15 mouse cellular contexts compared by ENCODE assay signal in the genomic region with DNA sequence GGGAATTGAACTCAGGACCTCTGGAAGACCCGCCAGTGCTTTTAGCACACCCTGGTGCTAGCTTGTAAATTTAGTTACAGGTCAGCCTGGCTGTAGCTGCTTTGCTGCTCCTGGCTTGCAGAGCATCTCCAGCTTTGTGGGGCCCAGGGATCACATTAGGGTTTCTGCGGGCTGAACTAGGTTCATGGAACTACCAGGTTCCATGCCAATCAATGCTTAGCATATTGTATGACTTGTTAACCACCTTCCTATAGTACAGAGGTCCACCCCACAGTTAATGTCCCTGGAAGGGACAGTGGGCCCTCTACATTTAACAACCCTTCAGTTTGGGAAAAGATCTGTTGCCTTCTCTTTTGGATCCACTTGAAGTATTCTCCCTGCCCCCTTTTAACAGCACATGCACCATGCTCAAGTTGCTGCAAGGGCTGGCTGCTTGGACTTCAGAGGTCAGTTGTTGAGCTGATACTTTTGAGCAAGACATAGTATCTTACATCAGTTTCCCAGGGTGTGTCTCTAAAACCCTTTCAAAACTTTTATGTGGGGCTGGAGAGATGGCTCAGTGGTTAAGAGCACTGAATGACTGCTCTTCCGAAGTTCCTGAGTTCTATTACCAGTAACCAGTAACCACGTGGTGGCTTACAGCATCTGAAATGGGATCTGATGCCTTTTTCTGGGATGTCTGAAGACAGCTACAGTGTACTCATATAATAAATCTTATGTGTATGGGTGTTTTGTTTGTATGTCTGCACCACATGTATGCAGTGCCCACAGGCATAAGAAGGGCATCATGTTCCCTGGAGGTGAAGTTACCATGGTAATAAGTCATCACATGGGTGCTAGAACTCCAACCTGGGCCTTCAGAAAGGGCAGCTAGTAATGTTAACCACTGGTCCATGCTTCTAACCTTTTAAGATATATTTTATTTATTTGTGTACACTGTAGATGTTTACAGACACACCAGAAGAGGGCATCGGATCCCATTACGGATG. TPM values are rescaled to one million over a fixed set of nuclear protein-coding genes. Genes with fewer than 3 reads are reported as not detected.
A peak's percentile ranks its signal among the peaks of the same experiment; 100 is the strongest.
DNase-seq lines count a peak whose midpoint lies in the region; ATAC-seq and TF ChIP-seq lines count a peak whose summit lies in the region.
"Had no signal": no experiment of that assay in that cellular context is flagged by ENCODE, and none has a peak within 500 bp of the region (broad histone marks: within the 10 kb centered on the region; RNA-seq: fewer than 3 reads in every experiment).

No protein-coding gene starts in this region.

- TF ChIP-seq CTCF in midbrain, postnatal 0 days (IDR thresholded peaks at IDR 0.05) = peak; percentile 21; the same call in 1 of the 2 replicates
- TF ChIP-seq CTCF in MEL (IDR thresholded peaks at IDR 0.05 in 2 of 3, conservative IDR thresholded peaks at IDR 0.05 in 1 of 3; ENCODE audit: control insufficient read depth in 1 of 3, insufficient read depth in 1 of 3, low read depth in 2 of 3, low read length in 3 of 3, poor library complexity in 1 of 3, severe bottlenecking in 1 of 3) = no peak

- no peak overlapping the region for H3K27ac ChIP-seq in midbrain, postnatal 0 days (ENCODE audit: low read depth, low read length)
- H3K27ac ChIP-seq in midbrain, embryonic 15.5 days = no peak overlapping the region
- peak overlapping the region; percentile 93 for H3K27ac ChIP-seq in MEL (ENCODE audit: control insufficient read depth, low read depth, low read length)
- no peak overlapping the region for H3K27ac ChIP-seq in limb, embryonic 10.5 days
- H3K27ac ChIP-seq: gastrocnemius, adult 2 months; heart, embryonic 13.5 days; neural tube, embryonic 12.5 days had no signal

- H3K79me2 ChIP-seq in MEL (ENCODE audit: control insufficient read depth, insufficient read depth, low read length, poor library complexity) = peaks cover 35% of the 10 kb centered on the region
- H3K79me2 ChIP-seq in myocyte (ENCODE audit: control insufficient read depth, insufficient read depth) = peaks cover 31% of the 10 kb centered on the region

- DNase-seq in midbrain, postnatal 0 days (ENCODE audit: low spot score) = no peak
- peak; percentile 85 for DNase-seq in MEL (ENCODE audit: low read depth, low spot score)
- peak; percentile 56 for DNase-seq in limb, embryonic 10.5 days (ENCODE audit: low spot score)
- DNase-seq in lung, postnatal 36 days = no peak
- no peak for DNase-seq in frontal cortex, postnatal 36 days (ENCODE audit: low spot score in 2 of 2)
- DNase-seq: cerebellum, adult 18-20 months; gastrocnemius, adult 2 months; kidney, postnatal 25 days; right cerebral cortex, postnatal 14 days had no signal

- TF ChIP-seq EP300 in MEL (IDR thresholded peaks at IDR 0.05; ENCODE audit: low read depth in 1 of 2, low read length in 2 of 2) = no peak

- TF ChIP-seq POLR2A in MEL (IDR thresholded peaks at IDR 0.05; ENCODE audit: control insufficient read depth in 1 of 2, insufficient read depth in 1 of 2, low read depth in 1 of 2, low read length in 2 of 2, poor library complexity in 1 of 2) = peak; percentile 67 to 85
- peak; percentile 24 for TF ChIP-seq POLR2A in myocyte (IDR thresholded peaks at IDR 0.05; ENCODE audit: insufficient read length, low read depth)

- no peaks in the 10 kb centered on the region for H3K9me3 ChIP-seq in midbrain, postnatal 0 days (ENCODE audit: low read length)
- H3K9me3 ChIP-seq in midbrain, embryonic 15.5 days = no peaks in the 10 kb centered on the region
- no peaks in the 10 kb centered on the region for H3K9me3 ChIP-seq in MEL (replicated peaks; ENCODE audit: insufficient read depth, low read length)
- no peaks in the 10 kb centered on the region for H3K9me3 ChIP-seq in limb, embryonic 10.5 days (replicated peaks)
- H3K9me3 ChIP-seq: heart, embryonic 13.5 days; neural tube, embryonic 12.5 days had no signal

- ATAC-seq in midbrain, postnatal 0 days (ENCODE audit: low FRiP score) = no peak
- no peak for ATAC-seq in midbrain, embryonic 15.5 days (replicated peaks)
- ATAC-seq in CD4-positive, CD25-positive, alpha-beta regulatory T cell, adult 4 months = no peak
- ATAC-seq: hindbrain, embryonic 16.5 days had no signal

- peaks cover 9% of the 10 kb centered on the region; the same call in 1 of the 2 replicates for H3K36me3 ChIP-seq in midbrain, postnatal 0 days (ENCODE audit: insufficient read depth, low read length)
- peaks cover 15% of the 10 kb centered on the region for H3K36me3 ChIP-seq in midbrain, embryonic 15.5 days (replicated peaks)
- peaks cover 9 to 16% of the 10 kb centered on the region in 2 experiments for H3K36me3 ChIP-seq in MEL (ENCODE audit: control insufficient read depth in 1 of 2, insufficient read depth in 2 of 2, low read length in 2 of 2)
- peaks cover 34% of the 10 kb centered on the region for H3K36me3 ChIP-seq in limb, embryonic 10.5 days
- H3K36me3 ChIP-seq in myocyte (ENCODE audit: control insufficient read depth, insufficient read depth) = peaks cover 40% of the 10 kb centered on the region

- WGBS in midbrain, postnatal 0 days = 34% methylated on average over 6 of the region's 6 CpGs
- 40% methylated on average over 6 of the region's 6 CpGs for WGBS in midbrain, embryonic 15.5 days
- 36% methylated on average over 6 of the region's 6 CpGs for WGBS in limb, embryonic 10.5 days

- no peak overlapping the region for H3ac ChIP-seq in myocyte (ENCODE audit: control insufficient read depth, insufficient read length)

- peaks cover 11% of the 10 kb centered on the region; the same call in 1 of the 2 replicates for H3K4me1 ChIP-seq in midbrain, postnatal 0 days (ENCODE audit: insufficient read depth, low read length)
- peaks cover 29% of the 10 kb centered on the region for H3K4me1 ChIP-seq in midbrain, embryonic 15.5 days
- peaks cover 3 to 14% of the 10 kb centered on the region in 2 experiments; a peak in 2 of 4 replicates for H3K4me1 ChIP-seq in MEL (ENCODE audit: control insufficient read depth in 1 of 2, insufficient read depth in 2 of 2, low read length in 2 of 2)
- H3K4me1 ChIP-seq in limb, embryonic 10.5 days = peaks cover 24% of the 10 kb centered on the region

- H3K9ac ChIP-seq in midbrain, postnatal 0 days (replicated peaks; ENCODE audit: low read length, poor library complexity, severe bottlenecking) = no peak overlapping the region
- no peak overlapping the region for H3K9ac ChIP-seq in midbrain, embryonic 15.5 days
- peak overlapping the region; percentile 94 for H3K9ac ChIP-seq in MEL (ENCODE audit: control insufficient read depth, low read depth, low read length, poor library complexity, severe bottlenecking)

- TF ChIP-seq RAD21 in MEL (IDR thresholded peaks at IDR 0.05; ENCODE audit: low read depth, low read length) = no peak

- H3K4me2 ChIP-seq in midbrain, postnatal 0 days (ENCODE audit: low read depth, low read length, poor library complexity, severe bottlenecking) = no peak overlapping the region
- no peak overlapping the region for H3K4me2 ChIP-seq in midbrain, embryonic 15.5 days
- H3K4me2 ChIP-seq in myocyte (ENCODE audit: low read depth) = no peak overlapping the region
- H3K4me2 ChIP-seq: heart, embryonic 13.5 days had no signal

- no peaks in the 10 kb centered on the region for H3K27me3 ChIP-seq in midbrain, postnatal 0 days (ENCODE audit: insufficient read depth, low read length)
- no peaks in the 10 kb centered on the region for H3K27me3 ChIP-seq in midbrain, embryonic 15.5 days (replicated peaks)
- H3K27me3 ChIP-seq in MEL (ENCODE audit: control insufficient read depth in 1 of 2, insufficient read depth in 2 of 2, low read length in 2 of 2) = no peaks in the 10 kb centered on the region
- no peaks in the 10 kb centered on the region for H3K27me3 ChIP-seq in limb, embryonic 10.5 days (ENCODE audit: low read depth, poor library complexity, severe bottlenecking)
- no peaks in the 10 kb centered on the region for H3K27me3 ChIP-seq in myocyte (ENCODE audit: control insufficient read depth, insufficient read depth, insufficient read length)
- H3K27me3 ChIP-seq: heart, embryonic 13.5 days; neural tube, embryonic 12.5 days had no signal

- H3K4me3 ChIP-seq in midbrain, postnatal 0 days (ENCODE audit: low read depth, low read length) = no peak overlapping the region
- H3K4me3 ChIP-seq in midbrain, embryonic 15.5 days = no peak overlapping the region
- H3K4me3 ChIP-seq in MEL (ENCODE audit: control insufficient read depth in 1 of 2, insufficient read depth in 1 of 2, low read depth in 2 of 2, low read length in 2 of 2) (no peak overlapping the region), myocyte (no peak overlapping the region)
- H3K4me3 ChIP-seq in limb, embryonic 10.5 days = no peak overlapping the region
- H3K4me3 ChIP-seq: gastrocnemius, adult 2 months; heart, embryonic 13.5 days; neural tube, embryonic 12.5 days had no signal

TF ChIP-seq in MEL, 35 proteins besides CTCF, POLR2A, EP300 and RAD21 (continues in another document):
- TF ChIP-seq TBP (IDR thresholded peaks at IDR 0.05; ENCODE audit: low read depth, low read length) (peak; percentile 59), TAL1 (IDR thresholded peaks at IDR 0.05; ENCODE audit: low read length) (no peak)

TF ChIP-seq in myocyte, 11 proteins besides CTCF, POLR2A, EP300 and RAD21 (continues in another document):
- TF ChIP-seq USF1 (IDR thresholded peaks at IDR 0.05; ENCODE audit: low read depth) = peak; percentile 70
- TF ChIP-seq POLR2AphosphoS2 (IDR thresholded peaks at IDR 0.05; ENCODE audit: insufficient read length, low read depth) = peak; percentile 85

RNA-seq across cellular contexts. Expression of a gene that starts 4.0 kb away (rescaled TPM):
- 28.4 and 32.2 TPM in 2 replicates for total RNA-seq in midbrain, postnatal 0 days (2014; rRNA removed)
- 4.7 and 6.0 TPM in 2 replicates for polyA plus RNA-seq in midbrain, postnatal 0 days (2015; fragmentation: Nextera tagmentation; extraction: Ambion mirVana)
- 9.5 and 10.1 TPM in 2 replicates for polyA plus RNA-seq in midbrain, embryonic 15.5 days (2015; fragmentation: Nextera tagmentation; extraction: Ambion mirVana)
- total RNA-seq in MEL (2012; rRNA removed) = 12.1 and 15.6 TPM in 2 replicates
- polyA plus RNA-seq in MEL (2012; ENCODE audit: insufficient read depth in 1 of 2, insufficient read length in 2 of 2, low read depth in 1 of 2, low replicate concordance in 2 of 2, missing spikeins in 1 of 2) (10 to 100 TPM in 1 of 2 experiments, not detected in 1; 17.1 TPM), myocyte (2012; fragmentation: generic; extraction: Trizol) (23.3 TPM)
- 5.0 and 5.1 TPM in 2 replicates for polyA plus RNA-seq in limb, embryonic 10.5 days (2016; fragmentation: Nextera tagmentation; extraction: Ambion mirVana)
- polyA plus RNA-seq in CD4-positive, CD25-positive, alpha-beta regulatory T cell, adult 4 months (2017; shearing (Covaris generic)) = 10 to 100 TPM; 18.1 to 27.6 TPM

RNA-seq across cellular contexts. Expression of a gene that starts 51.8 kb away (rescaled TPM):
- 29.5 and 34.0 TPM in 2 replicates for total RNA-seq in midbrain, postnatal 0 days (2014; rRNA removed)
- 38.2 and 38.6 TPM in 2 replicates for polyA plus RNA-seq in midbrain, postnatal 0 days (2015; fragmentation: Nextera tagmentation; extraction: Ambion mirVana)
- polyA plus RNA-seq in midbrain, embryonic 15.5 days (2015; fragmentation: Nextera tagmentation; extraction: Ambion mirVana) = 38.8 and 40.7 TPM in 2 replicates
- 125 and 143 TPM in 2 replicates for total RNA-seq in MEL (2012; rRNA removed)
- polyA plus RNA-seq in MEL (2012; ENCODE audit: insufficient read depth in 1 of 2, insufficient read length in 2 of 2, low read depth in 1 of 2, low replicate concordance in 2 of 2, missing spikeins in 1 of 2) (100 to 1,000 TPM in 1 of 2 experiments, 10 to 100 TPM in 1; 61.7 to 181 TPM), myocyte (2012; fragmentation: generic; extraction: Trizol) (46.9 TPM)
- 68.6 and 77.0 TPM in 2 replicates for polyA plus RNA-seq in limb, embryonic 10.5 days (2016; fragmentation: Nextera tagmentation; extraction: Ambion mirVana)
- polyA plus RNA-seq in CD4-positive, CD25-positive, alpha-beta regulatory T cell, adult 4 months (2017; shearing (Covaris generic)) = 10 to 100 TPM; 33.4 to 61.0 TPM

Comparison
In these comparisons a context has a peak if more than half of its experiments do, and no peak if none do; other contexts are left out.
1. DNase-seq: peak in MEL (single experiment) and limb, embryonic 10.5 days (single experiment); none in midbrain, postnatal 0 days (single experiment), lung, postnatal 36 days (single experiment) and frontal cortex, postnatal 36 days (0 of 2).